Mouse (Mus musculus) adrenal gland, postnatal 4 days (tissue): Measurements from ENCODE around the gene Zbtb7b. TPM values are rescaled to one million over a fixed set of nuclear protein-coding genes. Genes with fewer than 3 reads are reported as not detected.

ENCODE experiments used
- DNase-seq, 2 experiments: peaks; one replicate each; pipeline ENCODE4 v3.0.0; 2021 to 2022; ENCODE audit warnings: low spot score in 2 of 2, mixed read lengths in 2 of 2
- total RNA-seq, 2 experiments: library from RNA; stranded (reverse); gene quantifications; 2 replicates each; pipeline ENCODE4 v1.2.3; 2021

Zbtb7b gene
- total RNA-seq, 2 experiments from 2014 or later = 41.8 to 47.2 TPM

GRCm38 (mm10) chr3:89419571-89419970 lies 25.0 kb upstream of the Zbtb7b start:
- peak in 1 of 2 experiments; percentile 38 for DNase-seq

DNA sequence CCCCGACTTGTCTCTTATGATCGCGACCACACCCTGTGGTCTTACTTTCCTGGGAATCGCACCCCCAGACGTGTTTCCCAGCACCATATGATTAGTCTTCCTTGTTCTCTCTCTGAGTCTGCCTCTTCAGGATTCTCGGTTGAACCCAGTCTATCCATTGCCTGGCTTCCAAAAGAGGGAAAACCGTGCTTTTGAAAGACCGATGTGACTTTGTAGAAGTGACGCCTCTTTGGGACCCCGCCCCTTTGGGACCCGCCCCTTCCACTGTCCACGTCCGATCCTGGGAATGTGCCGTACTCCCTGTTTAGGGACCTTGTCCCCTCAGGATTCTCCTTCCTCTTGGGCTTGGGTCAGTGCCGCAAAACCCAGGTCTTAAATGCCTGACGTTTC lies 24.3 kb upstream of the Zbtb7b start:
- peak in 1 of 2 experiments; percentile 69 for DNase-seq

- peak; percentile 65 to 87 for DNase-seq
These were observed 23.7 kb upstream of the Zbtb7b start, which contains the start of the genes Cks1b and Shc1 for GRCm38 (mm10) chr3:89418170-89418860. Gene Cks1b, minus strand, starts transcription at chr3:89418383. Gene Shc1, plus strand, starts transcription at chr3:89418443.

- peak in 1 of 2 experiments; percentile 31 for DNase-seq
These were observed 23.2 kb upstream of the Zbtb7b start for GRCm38 (mm10) chr3:89417840-89418169.

- DNase-seq = no peak
These were observed 22.6 kb upstream of the Zbtb7b start for GRCm38 (mm10) chr3:89417131-89417530.

DNA sequence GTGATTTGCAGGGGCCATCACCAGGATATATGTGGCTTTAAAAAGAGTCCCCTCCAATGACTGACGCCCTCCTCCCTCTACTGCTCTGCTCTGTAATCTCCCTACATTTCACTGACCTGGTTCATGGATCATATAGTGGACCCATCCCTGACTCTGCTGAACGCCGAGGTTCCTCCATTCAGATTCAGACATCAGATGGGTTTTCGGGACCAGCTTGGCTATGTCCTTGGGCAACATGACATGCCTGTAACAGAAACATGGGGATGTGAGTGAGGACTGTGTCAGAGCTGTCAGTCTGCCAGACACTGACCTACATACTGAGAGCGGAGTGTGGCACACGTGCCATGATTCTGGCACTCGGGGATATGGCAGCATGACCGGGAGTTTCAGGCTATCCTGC lies 21.6 kb upstream of the Zbtb7b start:
- DNase-seq = no peak

GRCm38 (mm10) chr3:89411490-89412393 lies 17.2 kb upstream of the Zbtb7b start, which contains the start of gene Flad1:
Gene Flad1, minus strand, starts transcription at chr3:89411870.
- DNase-seq = peak; percentile 88 to 91

DNA sequence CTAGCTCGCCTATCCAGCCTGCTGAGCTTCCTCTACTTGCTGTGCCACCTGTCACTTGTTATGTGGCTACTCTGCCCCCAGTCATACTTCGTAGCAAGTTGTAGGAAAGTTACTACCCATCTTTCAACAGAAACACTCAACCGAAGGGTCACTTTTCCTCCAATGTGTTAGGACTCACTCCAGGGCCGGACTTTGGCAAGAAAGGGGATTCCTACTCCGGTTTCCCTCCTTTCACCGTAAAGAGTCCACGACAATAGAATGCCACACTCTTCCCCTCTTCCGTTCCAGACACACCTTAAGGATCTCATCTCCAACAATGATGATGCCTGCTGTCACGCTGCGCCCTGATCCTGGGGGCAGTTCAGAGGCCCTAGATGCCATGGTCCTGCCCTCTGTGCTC lies 16.3 kb upstream of the Zbtb7b start:
- no peak for DNase-seq

- DNase-seq = no peak
These were observed 15.1 kb upstream of the Zbtb7b start for GRCm38 (mm10) chr3:89409701-89410100.

- no peak for DNase-seq
These were observed 13.9 kb upstream of the Zbtb7b start for GRCm38 (mm10) chr3:89408448-89408847.

DNA sequence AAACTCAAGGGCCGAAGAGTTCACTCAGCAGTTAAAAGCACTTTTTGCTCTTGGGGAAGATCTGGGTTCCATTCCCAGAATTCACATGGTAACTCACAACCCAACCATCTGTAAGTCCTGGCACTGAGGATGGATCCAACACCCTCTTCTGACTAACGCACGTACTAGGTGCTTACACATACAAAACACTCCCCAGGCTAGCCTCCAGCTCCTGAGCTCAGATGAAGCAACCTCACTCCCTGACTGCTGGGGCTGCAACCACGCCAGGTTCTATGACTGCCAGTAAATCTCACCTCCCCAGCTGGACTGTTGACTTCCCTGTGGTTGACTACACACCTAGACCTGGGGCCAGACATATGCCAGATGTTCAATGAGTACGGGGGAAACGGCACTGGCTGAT lies 12.3 kb upstream of the Zbtb7b start:
- DNase-seq = no peak

DNA sequence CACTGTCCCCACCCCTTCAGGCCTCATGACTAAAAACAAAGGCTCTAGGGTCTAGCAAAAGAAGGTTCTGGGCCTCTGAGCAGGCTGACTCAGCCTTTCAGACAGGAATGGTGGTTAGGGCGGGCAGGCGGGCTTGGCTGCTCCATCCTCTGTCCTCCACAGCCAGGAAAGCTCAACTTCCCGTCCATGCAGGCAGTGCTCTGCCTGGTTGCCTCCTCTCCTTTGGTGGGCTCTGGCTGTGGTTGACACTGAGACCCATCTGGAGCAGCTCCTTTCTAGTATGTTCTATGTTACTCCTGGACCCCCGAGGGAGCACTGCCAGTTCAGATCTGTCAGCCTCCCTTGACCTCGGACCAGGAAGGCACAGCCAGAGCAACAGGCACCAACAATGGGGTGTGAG lies 8.1 kb upstream of the Zbtb7b start, which contains the start of gene Lenep:
TSS of gene Lenep (minus strand) at position 101 of the 400 bp plus-strand sequence.
- DNase-seq = no peak

- DNase-seq = no peak
These were observed 6.8 kb upstream of the Zbtb7b start for GRCm38 (mm10) chr3:89401329-89401728.

DNA sequence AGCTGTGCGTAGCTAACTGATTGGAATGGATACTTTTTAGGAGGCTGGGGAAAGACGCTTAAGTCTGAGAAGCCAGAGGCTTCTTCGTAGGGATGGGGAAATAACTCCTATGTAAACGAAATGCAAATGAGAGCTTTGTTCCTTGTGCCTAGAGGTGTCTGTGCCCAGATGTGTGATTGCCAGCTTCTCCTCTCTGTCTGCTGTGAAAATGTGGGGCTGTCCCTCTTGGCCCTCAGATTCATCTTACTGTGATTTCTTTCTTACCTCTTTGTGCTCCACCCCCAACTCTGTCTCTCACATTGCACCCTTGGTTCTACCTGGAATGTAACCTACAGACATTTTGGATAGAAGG lies 2.1 kb upstream of the Zbtb7b start:
- DNase-seq = no peak

GRCm38 (mm10) chr3:89395806-89396653 lies 1.5 kb upstream of the Zbtb7b start:
- no peak for DNase-seq

GRCm38 (mm10) chr3:89395419-89395805 lies 836 bp upstream of the Zbtb7b start:
- DNase-seq = no peak

- peak; percentile 56 to 73 for DNase-seq
These were observed 299 bp upstream of the Zbtb7b start for GRCm38 (mm10) chr3:89394894-89395256.

DNA sequence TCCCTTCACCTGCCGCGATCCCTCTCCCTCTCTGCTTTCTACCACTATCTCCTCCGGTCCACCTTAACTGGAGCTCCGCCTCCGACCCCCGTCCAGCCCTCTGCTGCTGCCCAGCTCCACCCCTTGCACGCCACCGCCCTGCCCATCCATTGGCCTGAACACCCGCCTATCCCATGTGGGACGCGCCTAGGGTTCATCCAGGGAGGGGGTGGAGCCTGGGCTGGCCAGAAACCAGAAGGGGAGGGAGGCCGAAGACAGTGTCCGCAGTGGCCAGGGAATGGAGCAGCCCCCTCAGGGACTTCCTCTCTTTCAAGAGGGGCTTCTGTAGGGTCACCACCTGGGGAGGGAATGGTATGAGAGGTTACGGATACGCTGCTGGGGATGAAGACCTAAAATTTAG lies 971 bp downstream of the Zbtb7b start:
- DNase-seq = peak; percentile 90 to 99

DNA sequence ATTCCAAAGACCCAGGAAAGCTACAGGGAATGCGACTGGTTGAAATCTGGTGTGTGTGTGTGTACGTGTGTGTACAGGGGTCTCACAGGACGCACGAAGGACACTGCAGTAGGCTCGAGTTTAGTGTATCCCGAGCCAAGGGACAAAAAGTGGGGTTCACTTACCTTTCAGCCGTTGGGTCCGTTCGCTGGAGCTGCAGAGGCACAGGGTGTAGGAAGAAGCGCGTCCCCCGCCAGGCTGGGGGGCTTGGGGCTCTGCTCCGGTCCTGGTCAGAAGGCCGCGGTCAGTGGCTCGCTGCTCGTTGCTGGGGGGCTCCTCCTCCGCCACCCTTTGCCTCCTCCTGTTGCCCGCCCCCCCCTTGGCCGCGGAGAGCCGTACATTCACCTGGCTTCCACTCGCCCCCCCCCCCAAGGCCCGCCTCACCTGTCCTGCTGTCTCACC lies 1.7 kb downstream of the Zbtb7b start:
- no peak for DNase-seq

- DNase-seq = peak in 1 of 2 experiments; percentile 61
These were observed 2.7 kb downstream of the Zbtb7b start for GRCm38 (mm10) chr3:89391663-89392511.
